Mouse (Mus musculus) CD4-positive, CD25-positive, alpha-beta regulatory T cell, adult 4 months (primary cell): ENCODE measurements around the gene Itgb3bp. TPM values are rescaled to one million over a fixed set of nuclear protein-coding genes. Genes with fewer than 3 reads are reported as not detected.

ENCODE experiments used
- ATAC-seq: one replicate; pipeline ENCODE4 v1.8.0; 2017
- polyA plus RNA-seq, 2 experiments: library from polyadenylated mRNA; unstranded; fragments of 100-300 nt; shearing (Covaris generic); gene quantifications; one replicate each; pipeline ENCODE4 v1.2.1; 2017

The Itgb3bp gene
- polyA plus RNA-seq, 2 experiments from 2014 or later, result 24.6 to 34.0 TPM

DNA sequence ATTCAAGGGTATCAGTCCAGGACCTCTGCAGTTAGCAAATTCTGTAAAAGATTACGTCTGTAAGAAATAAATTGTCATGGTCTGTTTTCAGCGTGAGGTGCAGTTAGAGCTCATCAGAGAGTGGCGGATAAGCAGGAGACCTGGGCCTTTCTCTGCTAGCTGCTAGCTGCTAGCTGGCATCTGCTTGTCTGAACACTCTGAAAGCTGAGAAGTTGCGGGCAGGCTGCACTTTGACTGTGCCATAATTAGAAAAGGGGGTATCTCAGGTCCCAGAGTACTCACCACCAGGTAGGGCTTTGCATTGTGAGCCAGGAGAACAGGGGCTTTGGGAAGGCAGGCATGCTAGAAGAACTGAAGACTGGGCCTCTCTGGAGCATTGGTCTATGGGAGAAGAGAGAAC lies 2.2 kb upstream of the Itgb3bp start:
- ATAC-seq, result no peak

DNA sequence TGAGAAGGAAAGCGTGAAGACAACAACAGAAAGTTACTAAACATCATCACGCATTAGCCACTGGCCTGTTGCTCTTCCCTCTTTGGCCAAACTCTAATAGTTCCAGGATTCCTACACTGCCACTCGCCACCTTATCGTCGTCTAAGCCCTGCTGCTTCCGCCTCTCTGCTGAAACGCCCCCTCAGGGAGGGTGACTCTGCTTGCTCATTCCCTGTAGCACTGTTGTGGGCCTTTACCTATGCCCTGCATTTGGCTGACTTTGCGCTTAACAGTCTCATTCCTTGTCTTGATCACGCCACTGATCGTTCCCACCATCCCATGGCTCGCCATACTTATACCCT lies 1.6 kb upstream of the Itgb3bp start:
- ATAC-seq, result no peak

DNA sequence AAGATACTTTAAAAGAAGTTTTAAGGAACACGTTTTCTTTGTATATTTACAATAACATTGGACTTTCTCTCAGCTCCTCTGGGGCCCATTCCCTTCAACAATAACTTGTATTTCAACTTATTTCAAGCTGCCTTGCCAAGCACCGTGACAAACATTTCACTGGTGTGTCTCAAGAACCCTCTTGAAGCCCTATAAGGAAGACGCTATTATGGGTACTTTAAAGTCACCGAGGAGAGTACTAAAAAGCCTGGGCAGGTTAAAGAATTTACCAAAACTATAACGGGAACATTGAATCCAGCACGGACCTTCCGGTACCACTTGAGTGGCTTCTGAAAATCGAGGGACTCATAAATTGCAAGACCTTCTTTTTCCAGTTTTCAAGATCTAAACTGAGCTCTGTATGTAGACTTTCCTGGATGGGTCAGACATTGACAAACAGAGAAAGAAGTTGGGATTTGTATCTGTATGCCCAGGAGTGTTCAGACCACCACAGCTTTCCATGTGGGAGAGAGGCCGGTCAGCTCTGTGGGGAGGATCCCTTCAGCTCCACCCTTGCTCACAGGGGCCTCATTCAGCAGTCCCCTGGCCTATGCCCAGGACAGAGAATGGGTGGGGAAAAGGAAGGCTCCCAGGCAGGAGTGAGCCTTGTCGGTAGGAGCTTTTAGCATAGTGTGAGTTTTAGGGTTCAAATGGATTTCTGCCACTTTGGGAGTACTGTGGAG lies 1.1 kb upstream of the Itgb3bp start:
- no peak for ATAC-seq

DNA sequence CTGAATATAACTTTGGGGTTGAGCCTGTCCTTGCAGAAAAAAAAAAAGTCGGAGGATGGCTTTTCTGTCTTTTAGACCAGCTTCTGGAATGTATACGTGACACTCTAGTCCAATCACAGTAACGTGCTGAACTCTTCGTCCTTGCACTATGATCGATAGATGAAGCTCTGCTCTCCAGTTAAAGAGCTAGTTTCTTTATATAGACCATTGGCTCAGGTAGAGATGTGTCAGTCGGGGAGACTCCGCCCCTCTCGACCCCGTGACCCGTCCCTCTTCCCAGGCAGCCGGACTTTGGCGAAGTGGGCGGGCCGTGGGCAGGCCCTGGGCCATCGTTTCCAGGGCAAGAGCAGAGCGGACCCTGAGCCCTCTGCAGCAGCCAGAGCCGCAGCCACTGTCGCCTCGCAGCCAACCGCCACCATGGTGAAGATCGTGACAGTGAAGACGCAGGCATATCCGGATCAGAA lies 432 bp downstream of the Itgb3bp start, which contains the start of gene Pgm1:
Pgm1 (plus strand) TSS at position 266 of the 464 bp plus-strand sequence.
- ATAC-seq, result peak; percentile 85

DNA sequence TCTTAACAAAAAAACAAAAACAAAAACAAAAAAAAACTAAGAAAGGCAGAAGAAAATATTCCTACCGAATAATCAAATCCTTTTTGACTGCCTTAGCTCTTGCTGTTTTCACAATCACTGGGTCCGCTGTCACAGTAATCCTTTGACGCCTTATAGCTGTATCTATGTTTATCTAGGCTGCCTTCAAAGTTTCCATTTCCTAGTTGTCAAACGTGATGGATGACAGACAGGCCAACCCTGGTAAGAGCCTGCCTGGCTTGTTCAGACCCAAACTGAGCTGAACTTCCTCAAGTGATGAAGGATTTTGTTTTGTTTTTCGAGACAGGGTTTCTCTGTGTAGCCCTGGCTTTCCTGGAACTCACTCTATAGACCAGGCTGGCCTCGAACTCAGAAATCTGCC lies 1.1 kb downstream of the Itgb3bp start:
- ATAC-seq, result no peak

DNA sequence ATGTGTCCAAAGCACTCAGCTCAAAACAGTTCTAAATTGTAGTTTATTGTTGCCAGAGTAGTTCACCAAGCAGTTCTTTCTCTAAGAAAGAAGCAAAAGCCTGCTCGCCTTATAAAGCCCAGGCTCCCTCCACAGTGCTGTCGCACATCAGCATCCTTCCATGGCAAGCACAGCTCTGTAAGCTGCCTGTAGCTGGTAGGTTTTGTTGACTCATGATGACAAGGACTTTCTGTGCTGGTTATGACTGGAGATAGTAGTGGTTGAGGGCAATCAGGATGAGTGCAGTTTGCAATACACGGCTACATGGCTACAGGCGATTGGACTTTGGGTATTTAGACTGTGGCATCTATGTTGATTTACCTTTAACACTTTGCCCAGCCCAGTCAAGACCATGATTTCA lies 3.2 kb downstream of the Itgb3bp start:
- ATAC-seq, result no peak

DNA sequence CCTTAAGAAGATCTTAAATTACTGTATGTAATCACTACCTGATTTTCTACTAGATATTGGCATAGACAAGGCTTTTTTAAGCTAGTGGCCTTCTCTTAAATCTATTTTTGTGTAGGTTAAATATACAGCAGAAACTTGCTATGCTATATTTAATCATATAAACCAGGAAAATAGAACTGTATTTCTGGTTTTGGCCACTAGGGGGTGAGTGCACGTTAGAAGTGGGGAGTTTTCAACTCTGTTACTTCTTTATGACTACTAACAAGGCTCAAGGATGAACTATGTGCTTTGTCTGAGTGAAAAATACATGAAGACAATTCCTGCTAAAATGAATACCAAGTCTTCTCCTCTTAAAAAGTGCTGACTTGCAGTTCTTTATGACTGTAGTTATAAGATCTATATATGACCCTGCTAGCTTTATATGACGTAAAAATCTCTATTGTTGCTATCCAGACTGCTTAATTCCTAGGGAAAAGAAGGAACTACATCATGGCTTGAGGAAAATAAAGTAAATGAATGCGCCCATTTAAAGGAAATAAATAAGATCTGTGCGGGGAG lies 15.6 kb downstream of the Itgb3bp start:
- ATAC-seq, result peak; percentile 74

DNA sequence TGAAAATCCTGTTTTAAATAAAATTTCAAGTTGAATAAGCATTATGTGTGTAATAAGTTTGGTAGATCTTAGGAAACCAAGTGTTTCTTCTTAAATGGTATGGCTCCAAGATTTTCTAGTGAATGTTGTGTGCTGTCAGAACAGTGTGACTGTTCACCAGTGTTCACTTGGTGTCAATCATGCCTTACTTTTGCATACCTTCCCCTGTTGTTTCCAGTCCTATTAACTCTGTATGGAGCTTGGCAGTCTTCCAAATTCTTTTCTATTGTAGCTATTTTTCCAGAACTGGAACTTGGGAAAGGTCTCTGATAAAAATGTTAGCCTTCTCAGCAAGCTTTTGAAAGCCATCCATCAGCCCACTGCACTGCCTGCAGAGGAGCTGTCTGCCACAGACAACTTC lies 47.2 kb downstream of the Itgb3bp start:
- no peak for ATAC-seq

DNA sequence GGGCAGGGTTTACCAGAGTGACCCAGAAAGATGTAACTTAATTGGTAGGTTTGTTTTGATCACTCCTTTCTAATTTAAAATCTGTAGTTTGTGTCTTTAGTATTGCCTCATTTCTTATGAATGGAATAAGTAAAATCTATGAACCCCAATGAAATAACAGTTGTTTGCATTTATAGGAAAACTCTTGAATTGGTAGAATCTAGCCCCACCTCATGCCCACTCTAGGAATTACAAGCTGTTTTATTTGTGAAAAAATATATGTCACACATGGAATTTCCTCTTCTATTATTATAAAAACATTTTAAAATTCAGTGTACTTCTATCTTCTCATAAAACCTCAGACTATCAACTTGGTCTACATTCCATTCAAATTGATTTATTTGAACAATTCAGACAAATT lies 47.7 kb downstream of the Itgb3bp start:
- peak; percentile 53 for ATAC-seq

DNA sequence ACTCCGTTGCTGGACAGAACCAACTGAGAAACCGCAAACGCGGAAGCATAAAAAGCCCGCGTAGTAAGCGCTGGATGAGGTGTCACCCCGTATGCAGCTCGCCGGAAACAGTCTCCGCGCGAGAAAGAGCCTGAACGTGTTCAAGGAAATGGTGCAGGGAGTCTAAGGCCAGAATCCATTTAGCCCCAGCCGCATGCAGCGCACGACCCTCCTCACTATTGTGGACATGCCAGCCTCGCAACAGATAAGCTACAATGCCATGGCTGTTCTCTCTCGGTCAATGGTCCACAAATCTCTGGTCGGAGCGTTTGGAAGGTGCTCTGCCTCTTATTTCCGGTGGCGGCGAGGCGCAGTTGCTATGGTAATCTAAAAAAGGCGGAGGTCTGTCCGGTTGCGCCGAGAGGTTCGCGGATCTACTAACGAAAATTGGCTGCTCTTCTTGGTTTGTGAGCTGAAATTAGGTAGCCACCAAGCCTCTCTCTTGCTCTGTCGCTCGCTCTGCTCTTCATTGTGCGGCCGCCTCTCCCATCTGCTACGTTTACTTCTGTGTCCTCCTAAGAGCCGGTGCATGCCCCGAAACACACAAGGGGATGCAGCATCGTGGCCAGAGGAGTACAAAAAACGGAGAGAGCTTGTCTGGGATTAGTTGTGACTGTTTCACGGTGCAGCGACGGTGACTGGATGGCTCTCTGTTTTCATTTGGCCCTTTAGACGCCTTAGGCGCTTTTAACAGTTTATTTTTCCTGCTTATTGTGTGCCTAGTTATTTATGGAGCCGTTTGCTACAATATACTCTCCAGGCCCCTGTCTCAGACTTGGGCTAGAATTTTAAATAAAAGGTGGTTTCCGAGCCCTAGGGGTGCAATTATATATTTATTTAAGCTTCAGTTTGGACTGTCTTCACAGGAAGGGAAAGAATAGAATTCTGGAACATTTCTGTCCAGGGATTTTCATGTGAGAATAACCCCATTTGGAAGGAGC lies 100.2 kb downstream of the Itgb3bp start, which contains the start of gene Efcab7:
Efcab7 (plus strand) TSS at position 105 of the 980 bp plus-strand sequence.
- ATAC-seq, result peak; percentile 91

DNA sequence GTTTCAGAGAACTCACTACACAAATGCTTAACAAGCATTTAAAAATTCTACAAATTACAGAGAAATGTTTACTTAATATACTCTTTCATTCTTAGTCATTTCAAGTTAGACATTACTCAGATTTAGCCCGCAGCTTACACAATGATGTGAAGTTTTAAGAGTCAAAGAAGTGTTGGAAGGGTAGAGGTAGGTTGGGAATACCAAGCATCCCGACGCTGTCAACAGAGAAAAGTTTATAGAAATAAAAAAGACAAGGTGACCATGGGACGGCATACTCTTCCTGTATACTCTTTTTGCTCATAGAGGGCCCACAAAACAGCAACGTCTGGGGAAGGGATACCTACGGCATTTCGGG lies 100.9 kb downstream of the Itgb3bp start:
- ATAC-seq, result no peak

DNA sequence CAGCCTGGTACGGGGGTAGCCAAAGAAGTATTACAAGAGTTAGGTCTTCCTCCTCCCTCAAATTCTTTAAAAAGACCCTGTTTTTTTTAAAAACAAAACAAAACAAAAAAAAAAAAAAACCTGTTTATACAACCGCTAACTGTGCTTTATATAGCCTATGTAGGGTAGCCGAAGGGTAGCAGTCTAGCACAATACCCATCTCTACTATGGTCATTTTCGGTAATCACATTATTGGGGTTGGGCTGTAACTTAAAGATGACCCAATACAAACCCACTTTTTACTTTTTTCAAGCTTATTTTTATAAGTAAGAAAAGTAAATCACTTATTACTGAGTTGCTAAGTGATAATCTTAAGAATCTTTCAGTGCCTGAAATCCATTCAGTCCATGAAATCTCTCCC lies 101.3 kb downstream of the Itgb3bp start:
- ATAC-seq, result no peak

DNA sequence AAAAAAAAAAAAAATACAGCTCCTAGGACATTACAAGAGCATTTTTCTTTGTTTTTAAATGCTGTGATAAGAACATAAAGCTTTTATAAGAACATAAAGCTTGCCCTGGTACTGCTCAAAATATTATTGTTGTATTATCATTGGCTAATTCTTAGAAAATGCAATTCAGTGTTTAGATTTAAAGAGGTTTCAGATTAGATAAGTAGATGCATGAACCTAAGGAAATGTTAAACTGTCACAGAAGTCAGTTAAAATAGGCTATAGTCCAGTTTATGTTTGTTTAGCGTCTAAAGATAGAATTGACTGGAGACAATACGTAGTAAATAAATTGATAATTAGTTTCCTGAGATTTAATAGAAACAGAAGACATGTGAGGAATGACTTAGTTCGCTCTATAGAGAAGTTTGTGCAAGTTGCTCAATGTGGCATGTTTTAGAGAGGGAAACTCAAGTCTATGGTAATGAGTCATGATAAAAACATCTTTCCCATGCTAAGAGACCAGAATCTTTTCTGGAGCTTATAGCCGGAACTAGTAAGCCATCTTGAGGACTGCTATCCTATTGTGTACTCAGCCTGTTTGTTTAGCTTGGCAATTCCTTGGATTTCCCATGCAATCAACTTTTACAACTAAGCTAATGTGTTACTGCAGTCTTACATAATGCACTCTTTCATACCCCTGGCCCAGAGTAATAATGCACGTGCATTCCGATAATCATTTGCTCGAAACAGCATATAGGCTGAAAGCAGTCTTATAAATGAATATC lies 112.7 kb downstream of the Itgb3bp start:
- ATAC-seq, result no peak

DNA sequence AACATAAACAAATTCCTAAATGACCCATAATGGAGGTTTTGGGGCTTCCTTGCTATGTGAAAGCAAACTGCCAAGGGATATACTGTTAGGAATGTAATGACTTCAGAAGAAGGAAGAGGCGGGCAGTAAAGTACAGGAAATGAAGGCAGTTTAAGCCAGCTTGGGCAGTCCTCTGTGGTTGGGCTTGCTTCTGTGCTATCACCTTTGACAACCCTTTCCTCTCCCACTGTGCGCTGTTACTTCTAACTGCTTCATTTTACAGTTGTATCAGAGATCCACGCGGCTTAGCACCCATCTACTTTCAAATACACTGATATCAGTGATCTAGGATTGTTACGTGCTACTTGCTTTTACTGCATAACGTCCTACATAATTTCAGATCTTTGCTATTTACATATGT lies 137.2 kb downstream of the Itgb3bp start:
- ATAC-seq, result no peak

DNA sequence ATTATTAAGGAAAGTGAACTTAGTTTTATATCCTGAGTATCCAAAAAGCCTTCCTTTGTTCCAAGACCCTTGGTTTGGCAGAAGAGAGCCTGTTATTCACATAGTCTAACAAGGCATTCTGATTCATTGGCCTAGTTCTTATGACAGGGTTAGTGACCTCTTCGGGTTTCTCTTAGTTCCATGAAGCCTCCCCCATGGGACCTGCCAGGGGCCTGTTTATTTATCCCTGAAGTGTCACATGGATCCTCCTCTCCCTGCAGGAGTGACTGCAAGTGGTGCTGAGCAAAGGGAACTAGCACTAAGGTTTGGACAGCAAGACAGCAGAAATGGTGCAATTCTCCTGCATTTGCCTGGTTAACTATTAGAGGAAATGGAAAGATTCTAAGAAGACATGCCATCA lies 156.6 kb downstream of the Itgb3bp start:
- ATAC-seq, result no peak

DNA sequence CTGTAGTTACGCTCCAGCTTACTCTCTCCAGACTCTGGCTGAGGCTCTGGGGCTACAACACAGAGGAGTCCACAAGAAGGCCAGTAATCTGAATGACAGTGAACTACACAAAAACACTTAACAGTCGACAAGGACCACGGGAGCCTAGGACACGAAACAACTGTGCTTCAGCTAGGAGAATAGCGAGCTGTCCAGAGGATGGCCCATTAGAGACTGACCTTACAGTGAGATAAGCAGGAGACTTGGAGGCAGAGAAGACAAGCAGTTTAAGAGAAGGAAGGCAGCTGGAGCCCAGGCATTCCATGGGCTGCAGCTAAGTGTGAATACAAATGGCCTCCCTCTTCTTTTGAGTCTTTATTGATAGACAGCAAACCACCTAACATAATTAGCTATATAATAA lies 159.1 kb downstream of the Itgb3bp start:
- ATAC-seq, result no peak

DNA sequence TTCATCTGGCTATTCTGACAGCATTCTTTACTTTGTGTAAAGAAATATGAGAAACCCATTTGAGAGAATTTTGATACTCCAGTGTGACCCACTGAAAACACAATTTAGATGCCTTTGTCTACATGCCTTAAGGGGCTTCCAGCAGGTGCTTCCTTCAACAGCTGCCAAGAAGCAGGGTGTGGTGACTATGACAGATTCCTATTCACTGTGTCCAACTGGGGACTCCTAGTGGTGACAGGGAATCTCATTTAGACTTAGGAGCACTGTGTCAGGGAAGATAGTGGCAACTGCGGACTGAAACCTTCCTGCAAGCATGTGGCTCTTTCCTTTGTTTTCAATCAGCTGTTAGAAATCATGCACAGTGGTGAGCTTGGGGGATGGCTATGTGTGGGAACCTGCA lies 162.9 kb downstream of the Itgb3bp start:
- no peak for ATAC-seq

DNA sequence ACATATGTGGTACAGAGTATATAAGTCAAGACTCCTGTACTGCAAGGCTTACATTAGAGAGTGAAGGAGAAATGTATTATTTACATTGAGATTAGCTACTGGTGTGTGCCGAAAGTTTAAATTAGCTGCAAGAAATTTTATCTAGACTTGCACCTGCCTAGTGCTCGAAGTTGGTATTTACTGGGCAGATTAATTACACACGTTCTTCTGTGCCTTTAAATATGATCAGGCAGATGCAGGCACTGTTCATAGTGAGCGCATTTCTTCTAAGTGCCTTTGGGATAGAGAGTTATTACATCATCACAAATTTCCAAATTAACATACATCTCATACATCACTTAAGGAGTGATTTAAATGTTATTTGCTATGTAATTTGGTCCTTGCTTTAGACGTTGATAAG lies 163.3 kb downstream of the Itgb3bp start:
- ATAC-seq, result no peak

DNA sequence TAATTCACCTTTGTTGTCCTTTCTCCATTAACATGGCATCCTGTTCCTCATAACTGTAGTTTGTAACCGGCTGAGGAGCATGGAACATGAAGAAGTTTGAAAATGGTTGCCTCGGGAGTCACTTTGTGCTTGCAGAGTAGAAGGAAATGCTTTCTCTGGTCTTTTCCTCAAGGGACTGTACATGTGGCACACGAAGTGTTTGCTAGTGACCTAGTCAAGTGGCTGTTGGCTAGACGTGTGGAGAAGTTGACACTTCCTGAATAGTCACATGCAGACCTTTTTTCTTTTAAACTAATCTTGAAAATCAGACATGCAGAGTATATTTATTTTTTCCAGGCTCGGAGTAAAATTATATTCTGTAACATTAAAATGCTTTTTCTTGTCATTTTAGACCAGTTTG lies 177.2 kb downstream of the Itgb3bp start:
- no peak for ATAC-seq

DNA sequence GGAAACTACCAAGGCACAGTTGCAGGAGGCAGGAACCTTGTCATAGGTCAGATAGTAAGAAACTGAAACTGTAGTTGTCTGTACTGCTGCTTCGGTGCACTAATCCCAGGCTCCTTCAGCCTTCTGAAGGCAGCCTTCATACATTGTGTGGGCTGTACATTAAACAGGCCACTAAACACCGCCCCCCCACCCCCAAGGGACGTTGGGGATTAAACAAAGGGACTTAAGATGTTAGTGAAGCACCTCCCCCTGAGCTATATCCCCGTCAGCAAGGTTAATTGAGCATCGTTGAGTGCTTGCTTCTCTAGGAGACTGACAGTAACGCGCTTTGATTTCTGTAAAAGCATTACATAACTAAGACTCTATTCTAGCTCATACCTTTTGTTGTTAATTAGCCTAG lies 189.8 kb downstream of the Itgb3bp start:
- ATAC-seq, result no peak

DNA sequence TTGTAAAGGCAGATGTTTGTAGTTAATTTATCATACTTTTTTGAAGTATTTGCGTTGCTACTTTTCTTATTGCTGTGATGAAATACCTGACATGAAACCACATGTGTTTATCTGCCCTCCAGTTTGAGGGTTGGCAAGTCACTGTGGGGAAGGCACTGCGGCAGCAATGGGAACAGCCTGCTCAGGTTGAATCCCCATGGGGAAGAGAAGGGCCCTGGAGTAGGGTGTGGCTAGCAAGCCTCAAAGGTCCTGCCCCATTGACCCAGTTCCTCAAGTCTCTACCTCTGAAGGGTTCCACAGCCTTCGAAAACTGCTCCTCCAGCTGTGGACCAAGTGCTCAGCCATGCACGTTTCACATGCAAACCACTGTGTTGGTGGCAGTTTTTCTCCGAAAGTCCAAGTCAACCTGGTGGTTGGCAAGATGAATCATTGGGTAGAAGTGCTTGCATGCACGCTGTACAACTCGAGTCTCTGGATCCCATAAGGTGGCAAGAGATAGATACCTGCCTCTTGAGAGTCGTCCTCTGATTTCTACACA lies 203.6 kb downstream of the Itgb3bp start:
- no peak for ATAC-seq

DNA sequence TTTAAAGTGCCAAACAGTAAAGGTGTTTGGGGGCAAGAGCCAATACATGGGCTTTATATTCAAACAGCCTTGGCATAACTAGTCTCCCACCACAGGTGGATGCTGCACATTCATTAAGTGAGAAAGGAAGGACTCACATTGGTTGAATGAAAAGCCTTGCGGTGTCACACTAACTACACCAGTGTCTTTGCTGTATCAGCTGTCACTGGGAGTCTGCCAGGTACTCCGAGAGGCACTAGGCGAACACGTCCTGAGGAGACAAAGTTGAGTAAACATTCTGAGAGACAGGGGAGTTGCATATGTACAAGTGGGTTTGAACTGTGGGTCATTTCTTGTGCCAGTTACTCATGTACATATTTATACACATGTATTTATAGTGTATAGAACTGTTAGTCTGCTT lies 205.3 kb downstream of the Itgb3bp start:
- no peak for ATAC-seq
